Mouse (Mus musculus): ENCODE data around the gene Smad6. TPM values are rescaled to one million over a fixed set of nuclear protein-coding genes. Genes with fewer than 3 reads are reported as not detected.

Gene Smad6
- polyA plus RNA-seq, 1 experiment from 2014 or later, result 15.5 TPM

GRCm38 (mm10) chr9:63927340-63928049 lies 94.4 kb downstream of the Smad6 start:
- Histone ChIP-seq H3K4me3 (replicated peaks) (peak overlapping the region; percentile 28), H3K9me3 (replicated peaks) (no peaks in the 10 kb centered on the region), H3K4me2 (replicated peaks) (peak overlapping the region; percentile 52), H3K36me3 (no peaks in the 10 kb centered on the region), H3K9ac (peak overlapping the region; percentile 15; the same call in 1 of the 2 replicates), H3K27ac (replicated peaks) (peak overlapping the region; percentile 39), H3K4me1 (peaks cover 45% of the 10 kb centered on the region), H3K27me3 (peaks cover 13% of the 10 kb centered on the region)
- 8% methylated on average over 34 of the region's 34 CpGs for WGBS
- ATAC-seq (ENCODE audit: insufficient number of reproducible peaks, low FRiP score, low TSS enrichment, low read depth), result peak; percentile 86

- Histone ChIP-seq H3K9me3 (replicated peaks) (no peaks in the 10 kb centered on the region), H3K9ac (no peak overlapping the region), H3K36me3 (no peaks in the 10 kb centered on the region), H3K27ac (replicated peaks) (no peak overlapping the region), H3K27me3 (peaks cover 13% of the 10 kb centered on the region), H3K4me3 (replicated peaks) (no peak overlapping the region), H3K4me2 (replicated peaks) (no peak overlapping the region), H3K4me1 (peaks cover 45% of the 10 kb centered on the region)
- no peak for ATAC-seq (ENCODE audit: insufficient number of reproducible peaks, low FRiP score, low TSS enrichment, low read depth)
- WGBS, result 72% methylated on average over 7 of the region's 7 CpGs
These were observed 95.5 kb downstream of the Smad6 start for GRCm38 (mm10) chr9:63926377-63926776.

- Histone ChIP-seq H3K36me3 (no peaks in the 10 kb centered on the region), H3K4me2 (replicated peaks) (no peak overlapping the region), H3K27me3 (peaks cover 13% of the 10 kb centered on the region), H3K27ac (replicated peaks) (no peak overlapping the region), H3K9me3 (replicated peaks) (no peaks in the 10 kb centered on the region), H3K9ac (no peak overlapping the region), H3K4me3 (replicated peaks) (no peak overlapping the region), H3K4me1 (peaks cover 42% of the 10 kb centered on the region)
- 52% methylated on average over 9 of the region's 9 CpGs for WGBS
- ATAC-seq (ENCODE audit: insufficient number of reproducible peaks, low FRiP score, low TSS enrichment, low read depth), result no peak
These were observed 98.6 kb downstream of the Smad6 start for GRCm38 (mm10) chr9:63923190-63923717.

GRCm38 (mm10) chr9:63919708-63920107 lies 102.2 kb downstream of the Smad6 start:
- 61% methylated on average over 3 of the region's 3 CpGs for WGBS
- H3K4me1 ChIP-seq, result peaks cover 25% of the 10 kb centered on the region
- no peaks in the 10 kb centered on the region; the same call in 1 of the 2 replicates for H3K27me3 ChIP-seq

GRCm38 (mm10) chr9:63919001-63919555 lies 102.8 kb downstream of the Smad6 start:
- Histone ChIP-seq H3K4me1 (peaks cover 26% of the 10 kb centered on the region), H3K27ac (replicated peaks) (no peak overlapping the region), H3K4me3 (replicated peaks) (no peak overlapping the region), H3K36me3 (no peaks in the 10 kb centered on the region), H3K9ac (no peak overlapping the region), H3K9me3 (replicated peaks) (no peaks in the 10 kb centered on the region), H3K4me2 (replicated peaks) (no peak overlapping the region), H3K27me3 (no peaks in the 10 kb centered on the region; the same call in 1 of the 2 replicates)
- peak; percentile 55; the same call in 1 of the 2 replicates for ATAC-seq (ENCODE audit: insufficient number of reproducible peaks, low FRiP score, low TSS enrichment, low read depth)
- WGBS, result 78% methylated on average over 18 of the region's 18 CpGs

More at GRCm38 (mm10) chr9:63919708-63920107, 102.2 kb downstream of the Smad6 start:
- no peaks in the 10 kb centered on the region for H3K9me3 ChIP-seq (replicated peaks)
- no peak overlapping the region for H3K9ac ChIP-seq
- ATAC-seq (ENCODE audit: insufficient number of reproducible peaks, low FRiP score, low TSS enrichment, low read depth), result no peak
- no peak overlapping the region for H3K4me2 ChIP-seq (replicated peaks)
- no peak overlapping the region for H3K27ac ChIP-seq (replicated peaks)
- H3K36me3 ChIP-seq, result no peaks in the 10 kb centered on the region
- no peak overlapping the region for H3K4me3 ChIP-seq (replicated peaks)

GRCm38 (mm10) chr9:63918245-63918644 lies 103.6 kb downstream of the Smad6 start:
- H3K9ac ChIP-seq, result no peak overlapping the region
- no peak for ATAC-seq (ENCODE audit: insufficient number of reproducible peaks, low FRiP score, low TSS enrichment, low read depth)
- no peaks in the 10 kb centered on the region for H3K36me3 ChIP-seq
- H3K4me3 ChIP-seq (replicated peaks), result no peak overlapping the region
- H3K9me3 ChIP-seq (replicated peaks), result no peaks in the 10 kb centered on the region
- peaks cover 22% of the 10 kb centered on the region for H3K4me1 ChIP-seq
- H3K4me2 ChIP-seq (replicated peaks), result no peak overlapping the region
- no peak overlapping the region for H3K27ac ChIP-seq (replicated peaks)
- 66% methylated on average over 4 of the region's 4 CpGs for WGBS
- H3K27me3 ChIP-seq, result no peaks in the 10 kb centered on the region; the same call in 1 of the 2 replicates

- 62% methylated on average over 6 of the region's 6 CpGs for WGBS
- Histone ChIP-seq H3K36me3 (no peaks in the 10 kb centered on the region), H3K9ac (no peak overlapping the region), H3K4me2 (replicated peaks) (no peak overlapping the region), H3K9me3 (replicated peaks) (no peaks in the 10 kb centered on the region), H3K27me3 (no peaks in the 10 kb centered on the region; the same call in 1 of the 2 replicates), H3K27ac (replicated peaks) (no peak overlapping the region), H3K4me3 (replicated peaks) (no peak overlapping the region), H3K4me1 (peaks cover 27% of the 10 kb centered on the region)
- ATAC-seq (ENCODE audit: insufficient number of reproducible peaks, low FRiP score, low TSS enrichment, low read depth), result no peak
These were observed 105.4 kb downstream of the Smad6 start for GRCm38 (mm10) chr9:63916441-63916840.

GRCm38 (mm10) chr9:63915976-63916375 lies 105.9 kb downstream of the Smad6 start:
- H3K9ac ChIP-seq, result no peak overlapping the region
- no peaks in the 10 kb centered on the region for H3K9me3 ChIP-seq (replicated peaks)
- peaks cover 28% of the 10 kb centered on the region for H3K4me1 ChIP-seq
- H3K27me3 ChIP-seq, result no peaks in the 10 kb centered on the region; the same call in 1 of the 2 replicates
- H3K4me3 ChIP-seq (replicated peaks), result no peak overlapping the region
- H3K4me2 ChIP-seq (replicated peaks), result no peak overlapping the region
- no peak overlapping the region for H3K27ac ChIP-seq (replicated peaks)
- WGBS, result 64% methylated on average over 5 of the region's 5 CpGs
- no peak for ATAC-seq (ENCODE audit: insufficient number of reproducible peaks, low FRiP score, low TSS enrichment, low read depth)
- H3K36me3 ChIP-seq, result no peaks in the 10 kb centered on the region

- H3K4me1 ChIP-seq, result peaks cover 30% of the 10 kb centered on the region
- no peak overlapping the region for H3K4me3 ChIP-seq (replicated peaks)
- peak overlapping the region; percentile 63 for H3K27ac ChIP-seq (replicated peaks)
- no peaks in the 10 kb centered on the region for H3K9me3 ChIP-seq (replicated peaks)
- no peak overlapping the region for H3K4me2 ChIP-seq (replicated peaks)
- H3K36me3 ChIP-seq, result no peaks in the 10 kb centered on the region
- WGBS, result 52% methylated on average over 5 of the region's 5 CpGs
- no peak overlapping the region for H3K9ac ChIP-seq
- no peak for ATAC-seq (ENCODE audit: insufficient number of reproducible peaks, low FRiP score, low TSS enrichment, low read depth)
- no peaks in the 10 kb centered on the region; the same call in 1 of the 2 replicates for H3K27me3 ChIP-seq
These were observed 106.9 kb downstream of the Smad6 start for GRCm38 (mm10) chr9:63914944-63915343.

GRCm38 (mm10) chr9:63912051-63912450 lies 109.8 kb downstream of the Smad6 start:
- Histone ChIP-seq H3K9me3 (replicated peaks) (no peaks in the 10 kb centered on the region), H3K27me3 (no peaks in the 10 kb centered on the region; the same call in 1 of the 2 replicates), H3K4me1 (peaks cover 23% of the 10 kb centered on the region), H3K9ac (no peak overlapping the region), H3K4me3 (replicated peaks) (no peak overlapping the region), H3K27ac (replicated peaks) (no peak overlapping the region), H3K36me3 (no peaks in the 10 kb centered on the region), H3K4me2 (replicated peaks) (no peak overlapping the region)
- ATAC-seq (ENCODE audit: insufficient number of reproducible peaks, low FRiP score, low TSS enrichment, low read depth), result no peak
- WGBS, result 16% methylated on average over 9 of the region's 9 CpGs

- Histone ChIP-seq H3K27me3 (no peaks in the 10 kb centered on the region), H3K4me1 (peaks cover 16% of the 10 kb centered on the region), H3K9me3 (replicated peaks) (no peaks in the 10 kb centered on the region), H3K4me3 (replicated peaks) (no peak overlapping the region), H3K4me2 (replicated peaks) (no peak overlapping the region), H3K27ac (replicated peaks) (peak overlapping the region; percentile 12; the same call in 1 of the 2 replicates), H3K9ac (no peak overlapping the region), H3K36me3 (no peaks in the 10 kb centered on the region)
- no peak for ATAC-seq (ENCODE audit: insufficient number of reproducible peaks, low FRiP score, low TSS enrichment, low read depth)
- 16% methylated on average over 5 of the region's 5 CpGs for WGBS
These were observed 112.2 kb downstream of the Smad6 start for GRCm38 (mm10) chr9:63909618-63910017.
